Mouse (Mus musculus) liver, embryonic 14.5 days (tissue): ENCODE results near the gene Lzic. TPM values are rescaled to one million over a fixed set of nuclear protein-coding genes. Genes with fewer than 3 reads are reported as not detected.
"Not testable (repeated sequence)": the region's sequence is repeated elsewhere in the genome, so short reads cannot be mapped to it uniquely, and the experiment has no call there.

Experiments used
- ATAC-seq: fragments of 200-750 bp; cut with Nextera tagmentation; 2 replicates; pipeline ENCODE4 v1.8.0; 2017; ENCODE audit warnings: moderate number of reproducible peaks, mild to moderate bottlenecking, moderate library complexity; ENCODE audit not compliant: insufficient read depth
- DNase-seq, 3 experiments: peaks; one replicate each; pipeline ENCODE4 v3.0.0-alpha.2; 2012 to 2013; ENCODE audit warnings: low read depth in 3 of 3, low spot score in 3 of 3
- H3K27ac ChIP-seq: fragments of 300-500 bp; sonication (generic); 2 replicates; pipeline ENCODE4 v1.5.1; 2014; ENCODE audit warnings: moderate library complexity, mild to moderate bottlenecking, control low read depth, inconsistent platforms
- H3K27me3 ChIP-seq: fragments of 300-500 bp; sonication (generic); 2 replicates; pipeline ENCODE4 v1.6.1; 2014; ENCODE audit warnings: mild to moderate bottlenecking, low read length, moderate library complexity; ENCODE audit not compliant: control insufficient read depth, insufficient read depth
- H3K36me3 ChIP-seq: fragments of 300-500 bp; sonication (generic); replicated peaks from 2 replicates; pipeline ENCODE4 v1.6.1; 2014; ENCODE audit warnings: low read depth; ENCODE audit not compliant: control insufficient read depth, insufficient read depth
- H3K4me1 ChIP-seq, 2 experiments: fragments of 200-500 bp in 1 of 2; fragments of 300-500 bp in 1 of 2; sonication (generic) in 1 of 2; replicated peaks; 2 replicates each; pipeline ENCODE4 v1.6.1; 2012 to 2014; ENCODE audit warnings: antibody characterized with exemption in 1 of 2, inconsistent platforms in 1 of 2, low read length in 1 of 2; ENCODE audit not compliant: control insufficient read depth in 2 of 2, insufficient read depth in 2 of 2
- H3K4me2 ChIP-seq: fragments of 300-500 bp; sonication (generic); 2 replicates; pipeline ENCODE4 v1.6.1; 2014; ENCODE audit warnings: low read depth, mild to moderate bottlenecking, control low read depth, moderate library complexity
- H3K4me3 ChIP-seq, 2 experiments: fragments of 200-500 bp in 1 of 2; fragments of 300-500 bp in 1 of 2; sonication (generic) in 1 of 2; 2 replicates each; pipeline ENCODE4 v1.5.1; 2012 to 2014; ENCODE audit warnings: low read depth in 2 of 2, low read length in 2 of 2, mild to moderate bottlenecking in 2 of 2, control low read depth in 1 of 2, inconsistent platforms in 1 of 2, moderate library complexity in 1 of 2; ENCODE audit not compliant: insufficient read depth in 1 of 2
- H3K9ac ChIP-seq: fragments of 300-500 bp; sonication (generic); replicated peaks from 2 replicates; pipeline ENCODE4 v1.6.1; 2014; ENCODE audit warnings: mild to moderate bottlenecking, control low read depth, moderate library complexity
- H3K9me3 ChIP-seq: fragments of 300-500 bp; sonication (generic); 2 replicates; pipeline ENCODE4 v1.6.1; 2016; ENCODE audit warnings: low read length, mixed read lengths; ENCODE audit not compliant: control insufficient read depth
- CTCF ChIP-seq: IDR thresholded peaks from 2 replicates; pipeline ENCODE4 v1.5.1; 2016; ENCODE audit warnings: antibody characterized with exemption, low read depth, control low read depth
- EP300 ChIP-seq: IDR thresholded peaks from 2 replicates; pipeline ENCODE4 v1.6.1; 2016; ENCODE audit warnings: antibody characterized with exemption, low read depth
- WGBS: fragments of 180-500 bp; shearing (Covaris S2); extraction: QIAGEN DNeasy Blood & Tissue Kit; methylation state at CpG from one replicate; pipeline ENCODE4 v1.1.7; 2014; ENCODE audit not compliant: insufficient replicate concordance; 5-methylcytosine and 5-hydroxymethylcytosine counted together
- polyA plus RNA-seq, 2 experiments: library from polyadenylated mRNA; depleted of rRNA in 1 of 2; stranded (reverse) in 1 of 2; unstranded in 1 of 2; fragments of >200 nt; fragmentation: Nextera tagmentation in 1 of 2; extraction: Ambion mirVana in 1 of 2; gene quantifications; 2 replicates each; pipeline versions ENCODE4 v1.2.1 to v1.2.3; 2012 to 2014

Lzic gene
- polyA plus RNA-seq, 2 experiments, result 9.1 to 14.9 TPM

GRCm38 (mm10) chr4:149454879-149455278 lies 30.1 kb upstream of the Lzic start, which contains the start of gene Rbp7:
Rbp7 (minus strand) TSS chr4:149454978.
- H3K9ac ChIP-seq, result no peak within 1 kb of the TSS
- ATAC-seq, result no peak
- no peaks in the 10 kb centered on the region for H3K27me3 ChIP-seq
- no peak within 1 kb of the TSS for H3K27ac ChIP-seq
- WGBS, result 53% methylated on average over 8 of the region's 8 CpGs
- TF ChIP-seq CTCF, result no peak
- no peak for TF ChIP-seq EP300
- no peak within 1 kb of the TSS for H3K4me2 ChIP-seq
- no peaks in the 10 kb centered on the region for H3K4me1 ChIP-seq
- no peaks in the 10 kb centered on the region for H3K9me3 ChIP-seq
- H3K36me3 ChIP-seq, result no peaks in the 10 kb centered on the region
- DNase-seq, result no peak
- H3K4me3 ChIP-seq, result no peak within 1 kb of the TSS

GRCm38 (mm10) chr4:149457163-149457562 lies 27.9 kb upstream of the Lzic start:
- not testable (repeated sequence) for H3K9me3 ChIP-seq, H3K4me3 ChIP-seq, DNase-seq, H3K36me3 ChIP-seq, H3K4me2 ChIP-seq, H3K4me1 ChIP-seq, H3K27ac ChIP-seq, H3K27me3 ChIP-seq, H3K9ac ChIP-seq, ATAC-seq
- WGBS, result 67% methylated on average over 27 of the region's 27 CpGs

GRCm38 (mm10) chr4:149457831-149458430 lies 27.1 kb upstream of the Lzic start:
- ATAC-seq, result no peak
- no peaks in the 10 kb centered on the region for H3K27me3 ChIP-seq
- H3K36me3 ChIP-seq, result no peaks in the 10 kb centered on the region
- no peaks in the 10 kb centered on the region for H3K9me3 ChIP-seq
- no peak overlapping the region for H3K27ac ChIP-seq
- H3K4me3 ChIP-seq, result no peak overlapping the region
- WGBS, result 50% methylated on average over 6 of the region's 6 CpGs
- no peak overlapping the region for H3K9ac ChIP-seq
- no peak overlapping the region for H3K4me2 ChIP-seq
- TF ChIP-seq EP300 (no peak), CTCF (no peak)
- no peak for DNase-seq
- no peaks in the 10 kb centered on the region; a peak in 1 of 4 replicates for H3K4me1 ChIP-seq

GRCm38 (mm10) chr4:149458526-149458925 lies 26.5 kb upstream of the Lzic start:
- Histone ChIP-seq H3K27ac (no peak overlapping the region), H3K9me3 (no peaks in the 10 kb centered on the region), H3K4me2 (no peak overlapping the region), H3K4me1 (no peaks in the 10 kb centered on the region; a peak in 1 of 4 replicates), H3K9ac (no peak overlapping the region), H3K27me3 (no peaks in the 10 kb centered on the region), H3K4me3 (no peak overlapping the region), H3K36me3 (no peaks in the 10 kb centered on the region)
- no peak for TF ChIP-seq EP300
- DNase-seq, result no peak
- WGBS, result 52% methylated on average over 5 of the region's 5 CpGs
- ATAC-seq, result no peak

- no peak for DNase-seq
- Histone ChIP-seq H3K9me3 (no peaks in the 10 kb centered on the region), H3K4me2 (no peak overlapping the region), H3K27ac (no peak overlapping the region), H3K27me3 (no peaks in the 10 kb centered on the region), H3K36me3 (no peaks in the 10 kb centered on the region), H3K4me3 (no peak overlapping the region), H3K9ac (no peak overlapping the region), H3K4me1 (no peaks in the 10 kb centered on the region; a peak in 1 of 4 replicates)
- 59% methylated on average over 1 of the region's 1 CpGs for WGBS
- TF ChIP-seq EP300, result no peak
- ATAC-seq, result no peak
These were observed 25.6 kb upstream of the Lzic start for GRCm38 (mm10) chr4:149459425-149459824.
